Comparison of ENCODE assay signal across 25 mouse cellular contexts in genomic region chr10:102056218-102056617, GRCm38 (mm10).
"Had no signal": no experiment of that assay in that cellular context is flagged by ENCODE, and none has a peak within 500 bp of the region (broad histone marks: within the 10 kb centered on the region; RNA-seq: fewer than 3 reads in every experiment).

No protein-coding gene starts in this region.

- H3K4me1 ChIP-seq: heart, embryonic 13.5 days; heart, embryonic 15.5 days; intestine, embryonic 15.5 days; limb, embryonic 10.5 days; limb, embryonic 12.5 days had no signal

- DNase-seq: gastrocnemius, adult 2 months; gastrocnemius, postnatal 10 days; gastrocnemius, postnatal 25 days; heart, adult 2 months; heart, postnatal 14 days; heart, postnatal 4 days; kidney, adult 18-20 months; kidney, adult 8-10 months; kidney, postnatal 10 days; kidney, postnatal 25 days; kidney, postnatal 4 days; liver had no signal

- H3K4me2 ChIP-seq: heart, embryonic 11.5 days; heart, embryonic 13.5 days; heart, embryonic 15.5 days; hindbrain, embryonic 13.5 days; intestine, embryonic 15.5 days; limb, embryonic 12.5 days; liver, embryonic 11.5 days had no signal

- H3K4me3 ChIP-seq: gastrocnemius, adult 2 months; heart, adult 2 months; heart, embryonic 13.5 days; heart, embryonic 15.5 days; hindbrain, embryonic 10.5 days; hindbrain, embryonic 13.5 days; intestine, embryonic 15.5 days; layer of hippocampus, adult 2 months; left cerebral cortex, adult 2 months; limb, embryonic 10.5 days; limb, embryonic 12.5 days had no signal

- H3K9me3 ChIP-seq: heart, embryonic 13.5 days; heart, embryonic 15.5 days; hindbrain, embryonic 10.5 days; hindbrain, embryonic 13.5 days; intestine, embryonic 15.5 days; limb, embryonic 10.5 days; limb, embryonic 12.5 days had no signal

- H3K27me3 ChIP-seq: heart, embryonic 13.5 days; heart, embryonic 15.5 days; hindbrain, embryonic 13.5 days; intestine, embryonic 15.5 days; limb, embryonic 12.5 days had no signal

- H3K27ac ChIP-seq: gastrocnemius, adult 2 months; heart, adult 2 months; heart, embryonic 13.5 days; heart, embryonic 15.5 days; intestine, embryonic 15.5 days; layer of hippocampus, adult 2 months; left cerebral cortex, adult 2 months; limb, embryonic 10.5 days; limb, embryonic 12.5 days had no signal

- H3K36me3 ChIP-seq: heart, embryonic 13.5 days; heart, embryonic 15.5 days; hindbrain, embryonic 10.5 days; hindbrain, embryonic 13.5 days; intestine, embryonic 15.5 days; limb, embryonic 10.5 days; limb, embryonic 12.5 days had no signal

- ATAC-seq: inflammation-experienced regulatory T-cells, adult 6 months; intestine, embryonic 15.5 days; intestine, postnatal 0 days had no signal

- H3K9ac ChIP-seq: heart, embryonic 13.5 days; heart, embryonic 15.5 days; hindbrain, embryonic 13.5 days; intestine, embryonic 15.5 days; limb, embryonic 12.5 days had no signal
